Mouse (Mus musculus): ENCODE results near the gene Dcun1d2. TPM values are rescaled to one million over a fixed set of nuclear protein-coding genes. Genes with fewer than 3 reads are reported as not detected.
"Not testable (repeated sequence)": the region's sequence is repeated elsewhere in the genome, so short reads cannot be mapped to it uniquely, and the experiment has no call there.

Dcun1d2 gene
- polyA plus RNA-seq (2015; fragmentation: Nextera tagmentation; extraction: Ambion mirVana) = 34.4 and 35.4 TPM in 2 replicates

GRCm38 (mm10) chr8:13287692-13288623 lies at the start of gene Dcun1d2, which contains the start of gene Tmco3:
Gene Dcun1d2 (minus strand): TSS chr8:13288131.
Gene Tmco3 (plus strand): TSS chr8:13288190.
- H3K9ac ChIP-seq (ENCODE audit: low read depth, low read length) = peak within 1 kb of the TSS; percentile 89
- peak; percentile 95 for ATAC-seq

GRCm38 (mm10) chr8:13337678-13338077 lies 49.7 kb upstream of the Dcun1d2 start:
- no peak overlapping the region for H3K9ac ChIP-seq (ENCODE audit: low read depth, low read length)
- 75% methylated on average over 3 of the region's 3 CpGs for WGBS
- no peak; the same call in 1 of the 2 replicates for ATAC-seq

More at GRCm38 (mm10) chr8:13287692-13288623, at the start of gene Dcun1d2, which contains the start of gene Tmco3:
- Histone ChIP-seq H3K4me3 (ENCODE audit: low read length) (peak within 1 kb of the TSS; percentile 81), H3K4me1 (ENCODE audit: control insufficient read depth, insufficient read depth, low read depth, low read length) (peaks cover 18% of the 10 kb centered on the region), H3K9me3 (ENCODE audit: control insufficient read depth, low read length) (no peaks in the 10 kb centered on the region), H3K27me3 (replicated peaks; ENCODE audit: control insufficient read depth, insufficient read depth, low read length) (no peaks in the 10 kb centered on the region), H3K27ac (ENCODE audit: low read depth, low read length) (peak within 1 kb of the TSS; percentile 93), H3K36me3 (ENCODE audit: control insufficient read depth, insufficient read depth, low read length) (peaks cover 4% of the 10 kb centered on the region; the same call in 1 of the 2 replicates), H3K4me2 (ENCODE audit: low read length) (peak within 1 kb of the TSS; percentile 90)
- WGBS = under 1% methylated on average over 79 of the region's 79 CpGs

GRCm38 (mm10) chr8:13337245-13337644 lies 49.3 kb upstream of the Dcun1d2 start:
- H3K9me3 ChIP-seq (ENCODE audit: control insufficient read depth, low read length); H3K27ac ChIP-seq (ENCODE audit: low read depth, low read length); H3K4me3 ChIP-seq (ENCODE audit: low read length); H3K9ac ChIP-seq (ENCODE audit: low read depth, low read length); H3K27me3 ChIP-seq (replicated peaks; ENCODE audit: control insufficient read depth, insufficient read depth, low read length); ATAC-seq; H3K36me3 ChIP-seq (ENCODE audit: control insufficient read depth, insufficient read depth, low read length); H3K4me2 ChIP-seq (ENCODE audit: low read length): not testable (repeated sequence)
- H3K4me1 ChIP-seq (ENCODE audit: control insufficient read depth, insufficient read depth, low read depth, low read length) = peaks cover 14% of the 10 kb centered on the region
- 90% methylated on average over 6 of the region's 6 CpGs for WGBS

More at GRCm38 (mm10) chr8:13337678-13338077, 49.7 kb upstream of the Dcun1d2 start:
- no peak overlapping the region for H3K27ac ChIP-seq (ENCODE audit: low read depth, low read length)
- peaks cover 14% of the 10 kb centered on the region for H3K4me1 ChIP-seq (ENCODE audit: control insufficient read depth, insufficient read depth, low read depth, low read length)
- H3K9me3 ChIP-seq (ENCODE audit: control insufficient read depth, low read length) = no peaks in the 10 kb centered on the region
- peak overlapping the region; percentile 92 for H3K4me3 ChIP-seq (ENCODE audit: low read length)
- H3K36me3 ChIP-seq (ENCODE audit: control insufficient read depth, insufficient read depth, low read length) = peaks cover 3% of the 10 kb centered on the region; the same call in 1 of the 2 replicates
- H3K27me3 ChIP-seq (replicated peaks; ENCODE audit: control insufficient read depth, insufficient read depth, low read length) = no peaks in the 10 kb centered on the region
- H3K4me2 ChIP-seq (ENCODE audit: low read length) = peak overlapping the region; percentile 71

DNA sequence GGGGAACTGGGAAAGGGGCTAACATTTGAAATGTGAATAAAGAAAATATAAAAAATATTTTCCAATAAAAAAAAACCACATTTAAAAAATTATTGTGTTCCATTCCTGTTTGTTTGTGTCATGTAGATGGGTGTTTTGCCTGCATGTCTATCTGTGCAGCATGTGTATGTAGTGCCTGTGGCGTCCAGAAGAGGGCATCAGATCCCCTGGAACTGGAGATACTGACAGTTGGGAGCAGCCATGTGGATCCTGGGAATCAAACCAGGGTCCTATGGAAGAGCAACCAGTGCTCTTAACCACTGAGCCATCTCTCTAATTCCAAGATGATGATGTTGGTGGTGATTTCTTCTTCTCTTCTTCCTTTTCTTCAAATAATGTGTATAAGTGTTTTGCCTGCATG lies 46.7 kb upstream of the Dcun1d2 start:
- H3K4me1 ChIP-seq (ENCODE audit: control insufficient read depth, insufficient read depth, low read depth, low read length) = peaks cover 1% of the 10 kb centered on the region; the same call in 1 of the 2 replicates
- H3K27ac ChIP-seq (ENCODE audit: low read depth, low read length) = no peak overlapping the region
- no peaks in the 10 kb centered on the region; the same call in 1 of the 2 replicates for H3K27me3 ChIP-seq (replicated peaks; ENCODE audit: control insufficient read depth, insufficient read depth, low read length)
- H3K36me3 ChIP-seq (ENCODE audit: control insufficient read depth, insufficient read depth, low read length) = no peaks in the 10 kb centered on the region
- 56% methylated on average over 1 of the region's 1 CpGs for WGBS
- H3K4me2 ChIP-seq (ENCODE audit: low read length) = no peak overlapping the region
- H3K9ac ChIP-seq (ENCODE audit: low read depth, low read length) = no peak overlapping the region
- ATAC-seq = no peak
- no peaks in the 10 kb centered on the region for H3K9me3 ChIP-seq (ENCODE audit: control insufficient read depth, low read length)
- no peak overlapping the region for H3K4me3 ChIP-seq (ENCODE audit: low read length)

- WGBS = 40% methylated on average over 5 of the region's 5 CpGs
- H3K4me2 ChIP-seq (ENCODE audit: low read length) = no peak overlapping the region
- ATAC-seq = no peak
- H3K4me3 ChIP-seq (ENCODE audit: low read length) = no peak overlapping the region
- no peak overlapping the region for H3K9ac ChIP-seq (ENCODE audit: low read depth, low read length)
- no peak overlapping the region for H3K27ac ChIP-seq (ENCODE audit: low read depth, low read length)
- no peaks in the 10 kb centered on the region for H3K4me1 ChIP-seq (ENCODE audit: control insufficient read depth, insufficient read depth, low read depth, low read length)
- no peaks in the 10 kb centered on the region for H3K27me3 ChIP-seq (replicated peaks; ENCODE audit: control insufficient read depth, insufficient read depth, low read length)
- H3K9me3 ChIP-seq (ENCODE audit: control insufficient read depth, low read length) = no peaks in the 10 kb centered on the region
- H3K36me3 ChIP-seq (ENCODE audit: control insufficient read depth, insufficient read depth, low read length) = no peaks in the 10 kb centered on the region
Measured at GRCm38 (mm10) chr8:13326598-13326997, 38.7 kb upstream of the Dcun1d2 start.

GRCm38 (mm10) chr8:13316671-13317070 lies 28.7 kb upstream of the Dcun1d2 start:
- ATAC-seq = no peak
- no peak overlapping the region for H3K4me2 ChIP-seq (ENCODE audit: low read length)
- no peak overlapping the region for H3K9ac ChIP-seq (ENCODE audit: low read depth, low read length)
- H3K27ac ChIP-seq (ENCODE audit: low read depth, low read length) = no peak overlapping the region
- no peak overlapping the region for H3K4me3 ChIP-seq (ENCODE audit: low read length)
- H3K4me1 ChIP-seq (ENCODE audit: control insufficient read depth, insufficient read depth, low read depth, low read length) = no peaks in the 10 kb centered on the region
- WGBS = 96% methylated on average over 10 of the region's 10 CpGs
- H3K9me3 ChIP-seq (ENCODE audit: control insufficient read depth, low read length) = no peaks in the 10 kb centered on the region
- peaks cover 32% of the 10 kb centered on the region for H3K36me3 ChIP-seq (ENCODE audit: control insufficient read depth, insufficient read depth, low read length)
- no peaks in the 10 kb centered on the region for H3K27me3 ChIP-seq (replicated peaks; ENCODE audit: control insufficient read depth, insufficient read depth, low read length)

DNA sequence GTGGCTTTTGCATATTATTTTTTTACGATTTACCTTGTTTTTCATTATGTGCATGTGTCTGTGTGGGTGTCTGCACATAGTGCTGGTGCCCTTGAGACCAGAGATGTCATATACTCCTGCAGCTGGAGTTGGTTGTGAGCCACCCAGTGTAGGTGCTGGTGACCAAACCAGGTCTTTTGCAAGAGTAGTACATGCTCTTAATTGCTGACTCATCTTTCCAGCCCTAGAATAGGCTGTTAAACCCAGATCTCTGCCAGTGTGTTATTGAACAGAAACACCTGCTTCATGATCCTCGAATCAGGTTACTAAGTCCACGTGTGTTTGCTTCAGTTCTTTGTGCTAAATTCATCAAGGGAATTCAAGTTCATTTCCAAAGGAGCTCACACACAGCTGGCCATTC lies 27.0 kb upstream of the Dcun1d2 start:
- no peaks in the 10 kb centered on the region for H3K9me3 ChIP-seq (ENCODE audit: control insufficient read depth, low read length)
- H3K27ac ChIP-seq (ENCODE audit: low read depth, low read length) = no peak overlapping the region
- H3K36me3 ChIP-seq (ENCODE audit: control insufficient read depth, insufficient read depth, low read length) = peaks cover 36% of the 10 kb centered on the region
- no peak overlapping the region for H3K4me3 ChIP-seq (ENCODE audit: low read length)
- H3K9ac ChIP-seq (ENCODE audit: low read depth, low read length) = no peak overlapping the region
- H3K4me2 ChIP-seq (ENCODE audit: low read length) = no peak overlapping the region
- H3K27me3 ChIP-seq (replicated peaks; ENCODE audit: control insufficient read depth, insufficient read depth, low read length) = no peaks in the 10 kb centered on the region
- ATAC-seq = no peak
- WGBS = 92% methylated on average over 3 of the region's 3 CpGs
- H3K4me1 ChIP-seq (ENCODE audit: control insufficient read depth, insufficient read depth, low read depth, low read length) = no peaks in the 10 kb centered on the region

- Histone ChIP-seq H3K9ac (ENCODE audit: low read depth, low read length) (no peak overlapping the region), H3K4me1 (ENCODE audit: control insufficient read depth, insufficient read depth, low read depth, low read length) (no peaks in the 10 kb centered on the region), H3K4me2 (ENCODE audit: low read length) (no peak overlapping the region), H3K9me3 (ENCODE audit: control insufficient read depth, low read length) (no peaks in the 10 kb centered on the region), H3K4me3 (ENCODE audit: low read length) (no peak overlapping the region), H3K27me3 (replicated peaks; ENCODE audit: control insufficient read depth, insufficient read depth, low read length) (no peaks in the 10 kb centered on the region), H3K36me3 (ENCODE audit: control insufficient read depth, insufficient read depth, low read length) (peaks cover 36% of the 10 kb centered on the region), H3K27ac (ENCODE audit: low read depth, low read length) (no peak overlapping the region)
- no peak for ATAC-seq
- WGBS = 87% methylated on average over 9 of the region's 9 CpGs
Measured at GRCm38 (mm10) chr8:13306916-13307315, 19.0 kb upstream of the Dcun1d2 start.

GRCm38 (mm10) chr8:13306309-13306909 lies 18.5 kb upstream of the Dcun1d2 start:
- Histone ChIP-seq H3K27me3 (replicated peaks; ENCODE audit: control insufficient read depth, insufficient read depth, low read length) (no peaks in the 10 kb centered on the region), H3K4me2 (ENCODE audit: low read length) (no peak overlapping the region), H3K9me3 (ENCODE audit: control insufficient read depth, low read length) (no peaks in the 10 kb centered on the region), H3K9ac (ENCODE audit: low read depth, low read length) (no peak overlapping the region), H3K36me3 (ENCODE audit: control insufficient read depth, insufficient read depth, low read length) (peaks cover 37% of the 10 kb centered on the region), H3K4me1 (ENCODE audit: control insufficient read depth, insufficient read depth, low read depth, low read length) (no peaks in the 10 kb centered on the region), H3K4me3 (ENCODE audit: low read length) (no peak overlapping the region), H3K27ac (ENCODE audit: low read depth, low read length) (no peak overlapping the region)
- WGBS = 82% methylated on average over 7 of the region's 7 CpGs
- ATAC-seq = no peak

Data from hindbrain, embryonic 16.5 days (tissue).